Mouse (Mus musculus) G1E (cell line): ENCODE data around the gene Tm4sf20. TPM values are rescaled to one million over a fixed set of nuclear protein-coding genes. Genes with fewer than 3 reads are reported as not detected.

ENCODE experiments used
- ATAC-seq: 2 replicates; pipeline ENCODE4 v1.8.0; 2016; ENCODE audit warnings: mild to moderate bottlenecking; ENCODE audit not compliant: insufficient number of reproducible peaks, poor library complexity, low FRiP score, severe bottlenecking; ENCODE audit errors: extremely low read depth
- DNase-seq: peaks from one replicate; pipeline ENCODE4 v3.0.0; 2012; ENCODE audit warnings: low spot score
- H3K27me3 ChIP-seq: 2 replicates; pipeline ENCODE4 v1.6.1; 2012; ENCODE audit warnings: mild to moderate bottlenecking, low read length, inconsistent platforms; ENCODE audit not compliant: insufficient read depth
- H3K36me3 ChIP-seq: replicated peaks from 2 replicates; pipeline ENCODE3; 2012; ENCODE audit warnings: mild to moderate bottlenecking, inconsistent platforms
- H3K4me1 ChIP-seq: 2 replicates; pipeline ENCODE4 v1.6.1; 2012; ENCODE audit warnings: low read depth, low read length, inconsistent platforms, mixed read lengths; ENCODE audit not compliant: insufficient read depth
- H3K4me3 ChIP-seq: 2 replicates; pipeline ENCODE4 v1.5.1; 2012; ENCODE audit warnings: low read depth, mild to moderate bottlenecking, inconsistent platforms, low read length, moderate library complexity, mixed read lengths
- H3K9me3 ChIP-seq: replicated peaks from 2 replicates; pipeline ENCODE4 v1.6.1; 2012; ENCODE audit warnings: inconsistent platforms
- CTCF ChIP-seq: IDR thresholded peaks from 2 replicates; pipeline ENCODE4 v1.5.1; 2012; ENCODE audit warnings: low read depth, low read length, inconsistent platforms, mixed read lengths
- GATA1 ChIP-seq: IDR thresholded peaks from 2 replicates; pipeline ENCODE4 v1.6.1; 2012; ENCODE audit warnings: borderline replicate concordance, low read length, inconsistent platforms, mixed read lengths
- GATA2 ChIP-seq: IDR thresholded peaks from 2 replicates; pipeline ENCODE4 v1.6.1; 2012; ENCODE audit warnings: low read depth, low read length, inconsistent platforms, borderline replicate concordance
- POLR2AphosphoS5 ChIP-seq: IDR thresholded peaks from 2 replicates; pipeline ENCODE4 v1.6.1; 2012; ENCODE audit warnings: low read depth, low read length, inconsistent platforms; ENCODE audit not compliant: insufficient replicate concordance
- TAL1 ChIP-seq: conservative IDR thresholded peaks from 2 replicates; pipeline ENCODE4 v1.6.1; 2012; ENCODE audit warnings: low read depth, low read length, inconsistent platforms, mixed read lengths
- polyA plus RNA-seq: library from polyadenylated mRNA; stranded (reverse); fragments of >175 nt; gene quantifications from 2 replicates; pipeline ENCODE4 v1.2.3, GENCODE M21; 2012
- total RNA-seq, 2 experiments: library from RNA; stranded (forward) in 1 of 2; stranded (reverse) in 1 of 2; fragments of 200-1000 nt in 1 of 2; fragments of >200 nt in 1 of 2; fragmentation: Nextera tagmentation in 1 of 2; gene quantifications; 2 replicates each; pipeline ENCODE4 v1.2.3; 2014 to 2017

The Tm4sf20 gene
- total and polyA plus RNA-seq, 3 experiments: not detected

DNA sequence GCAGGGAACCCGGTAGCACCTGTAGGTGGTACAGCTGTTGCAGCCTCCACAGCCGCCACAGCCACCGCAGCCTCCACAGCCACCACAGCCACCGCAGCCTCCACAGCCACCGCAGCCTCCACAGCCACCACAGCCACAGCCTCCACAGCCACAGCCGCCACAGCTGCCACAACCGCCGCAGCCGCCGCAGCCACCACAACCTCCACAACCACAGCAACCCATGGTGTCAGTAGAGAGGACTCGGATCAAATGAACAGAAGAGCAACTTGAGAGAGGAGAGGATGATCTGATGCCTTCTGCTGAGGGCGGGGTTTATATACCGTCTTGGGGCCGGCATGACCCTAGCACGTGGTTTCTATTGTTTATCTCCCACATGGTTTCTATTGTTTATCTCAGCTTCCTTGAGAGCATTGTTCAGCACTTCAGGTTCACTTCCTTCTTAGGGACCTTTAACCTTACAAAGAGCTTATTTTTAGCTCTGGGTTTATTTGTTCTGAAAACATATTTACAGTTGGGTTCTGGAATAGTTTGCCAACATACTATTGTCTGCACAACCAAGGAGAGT lies 2.8 kb upstream of the Tm4sf20 start, which contains the start of gene Gm47791:
Gm47791 (minus strand) TSS at position 222 of the 565 bp plus-strand sequence.
- peaks cover 10% of the 10 kb centered on the region; the same call in 1 of the 2 replicates for H3K27me3 ChIP-seq
- ATAC-seq (no peak), DNase-seq (no peak)
- H3K9me3 ChIP-seq: no peaks in the 10 kb centered on the region
- peaks cover 4% of the 10 kb centered on the region; the same call in 1 of the 2 replicates for H3K4me1 ChIP-seq
- no peak within 1 kb of the TSS for H3K4me3 ChIP-seq
- TF ChIP-seq GATA2: no peak
- no peak for TF ChIP-seq TAL1
- TF ChIP-seq GATA1: no peak
- TF ChIP-seq POLR2AphosphoS5: no peak
- no peak for TF ChIP-seq CTCF
- no peaks in the 10 kb centered on the region for H3K36me3 ChIP-seq

DNA sequence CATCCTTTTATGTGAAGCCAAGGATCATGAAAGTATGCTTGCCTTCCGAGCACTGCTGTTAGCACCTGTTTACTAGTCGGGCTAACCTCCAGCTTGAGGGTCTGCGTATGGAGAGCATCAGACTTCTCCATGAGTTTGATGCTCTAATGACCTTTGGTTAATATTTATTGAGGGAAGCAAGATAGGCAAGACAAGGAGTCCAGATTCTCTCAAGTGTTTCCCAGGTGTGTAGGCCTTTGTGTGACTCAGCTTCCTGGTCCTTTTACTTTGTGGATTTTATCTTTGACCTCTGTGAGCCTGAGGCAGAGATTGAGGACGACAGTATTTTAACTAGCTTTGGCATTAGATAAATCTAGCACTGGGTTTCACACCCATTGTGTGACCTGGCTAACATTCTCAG lies 1.6 kb downstream of the Tm4sf20 start:
- H3K4me1 ChIP-seq: peaks cover 4% of the 10 kb centered on the region; the same call in 1 of the 2 replicates
- TF ChIP-seq GATA1 (no peak), TAL1 (no peak), POLR2AphosphoS5 (no peak), CTCF (no peak), GATA2 (no peak)
- DNase-seq (no peak), ATAC-seq (no peak)
- peaks cover 12% of the 10 kb centered on the region for H3K36me3 ChIP-seq
- H3K9me3 ChIP-seq: no peaks in the 10 kb centered on the region
- H3K4me3 ChIP-seq: no peak overlapping the region
- H3K27me3 ChIP-seq: no peaks in the 10 kb centered on the region

DNA sequence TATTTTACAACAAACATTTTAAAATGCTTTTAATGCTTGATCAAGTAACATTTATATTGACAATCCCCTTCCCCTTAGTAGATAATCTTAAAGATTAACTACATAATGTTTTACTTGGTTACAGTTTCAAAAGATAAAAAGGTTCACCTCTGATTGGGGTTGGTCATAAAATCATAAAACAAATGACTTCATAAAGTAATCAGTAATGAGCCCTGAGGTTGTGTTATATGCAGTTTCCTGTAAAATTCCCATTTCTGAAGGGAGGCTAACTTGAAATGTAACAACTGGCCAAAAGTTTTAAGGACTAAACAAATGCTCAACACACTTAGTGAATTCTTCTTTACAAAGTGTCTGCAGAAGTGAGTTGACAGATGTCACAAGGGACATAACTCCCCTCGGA lies 2.0 kb downstream of the Tm4sf20 start:
- no peak for DNase-seq
- ATAC-seq: no peak
- Histone ChIP-seq H3K4me1 (peaks cover 4% of the 10 kb centered on the region; the same call in 1 of the 2 replicates), H3K27me3 (no peaks in the 10 kb centered on the region), H3K9me3 (no peaks in the 10 kb centered on the region), H3K36me3 (peaks cover 15% of the 10 kb centered on the region), H3K4me3 (no peak overlapping the region)
- TF ChIP-seq CTCF (no peak), GATA2 (no peak), GATA1 (no peak), TAL1 (no peak), POLR2AphosphoS5 (no peak)

DNA sequence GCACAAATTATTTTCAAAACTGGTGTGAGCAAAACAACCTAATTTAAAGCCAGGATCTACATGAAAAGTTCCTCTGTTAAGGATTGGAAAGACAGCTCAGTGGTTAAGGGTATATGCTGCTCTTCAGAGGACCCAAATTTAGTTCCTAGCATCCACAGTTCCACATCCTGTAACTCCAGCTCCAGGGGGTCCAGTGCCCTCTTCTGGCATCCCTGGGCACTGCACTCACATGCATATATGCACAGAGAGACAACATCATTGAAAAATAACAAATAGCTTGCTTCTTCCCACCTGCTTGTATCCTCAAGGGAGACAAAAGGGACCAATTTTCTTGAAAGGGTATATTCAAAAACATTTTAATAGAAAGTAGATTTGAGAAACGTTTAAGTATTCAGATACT lies 6.0 kb downstream of the Tm4sf20 start:
- ATAC-seq (no peak), DNase-seq (no peak)
- H3K4me3 ChIP-seq: no peak overlapping the region
- no peaks in the 10 kb centered on the region for H3K27me3 ChIP-seq
- no peak for TF ChIP-seq GATA1
- no peak for TF ChIP-seq TAL1
- peak; percentile 55; the same call in 1 of the 2 replicates for TF ChIP-seq CTCF
- TF ChIP-seq POLR2AphosphoS5: no peak
- H3K9me3 ChIP-seq: no peaks in the 10 kb centered on the region
- peaks cover 45% of the 10 kb centered on the region for H3K36me3 ChIP-seq
- no peaks in the 10 kb centered on the region for H3K4me1 ChIP-seq

DNA sequence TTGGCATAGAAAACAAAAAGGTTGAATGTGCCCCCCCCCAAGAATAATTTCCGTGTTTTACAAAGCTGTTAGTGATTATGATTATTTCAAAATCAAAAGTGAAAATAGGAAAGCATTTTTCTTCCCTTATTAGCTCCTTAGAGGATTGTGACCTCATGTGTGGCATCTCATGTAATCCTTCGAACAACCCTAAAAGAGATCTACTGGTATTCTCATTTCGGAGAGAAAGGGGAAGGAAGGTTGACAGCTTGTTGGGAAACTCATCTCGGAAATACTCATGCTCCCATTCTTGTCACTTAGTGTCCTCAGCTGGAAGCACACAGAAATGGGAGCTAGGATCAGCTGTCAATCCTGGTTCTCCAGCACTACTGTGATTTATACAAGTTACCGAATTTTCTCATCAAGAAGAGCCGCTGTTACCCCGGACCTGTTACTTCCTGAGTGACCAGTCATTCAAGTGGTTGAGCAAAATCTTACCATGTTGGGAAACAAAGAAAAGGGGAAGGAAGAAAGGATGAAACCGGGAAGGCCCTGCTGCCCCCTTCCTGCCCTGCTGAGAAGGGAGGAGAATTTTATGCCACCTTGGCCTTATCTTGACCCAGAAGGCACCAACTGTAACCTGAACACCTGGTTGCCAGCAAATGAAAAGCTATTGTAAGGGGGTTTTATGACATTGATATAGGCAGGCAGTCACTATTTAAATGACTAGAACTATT lies 6.6 kb downstream of the Tm4sf20 start:
- Histone ChIP-seq H3K9me3 (no peaks in the 10 kb centered on the region), H3K36me3 (peaks cover 52% of the 10 kb centered on the region), H3K27me3 (no peaks in the 10 kb centered on the region), H3K4me1 (no peaks in the 10 kb centered on the region), H3K4me3 (no peak overlapping the region)
- DNase-seq (no peak), ATAC-seq (no peak)
- TF ChIP-seq GATA1: no peak
- no peak for TF ChIP-seq CTCF
- TF ChIP-seq TAL1: no peak
- no peak for TF ChIP-seq POLR2AphosphoS5
- TF ChIP-seq GATA2: no peak

DNA sequence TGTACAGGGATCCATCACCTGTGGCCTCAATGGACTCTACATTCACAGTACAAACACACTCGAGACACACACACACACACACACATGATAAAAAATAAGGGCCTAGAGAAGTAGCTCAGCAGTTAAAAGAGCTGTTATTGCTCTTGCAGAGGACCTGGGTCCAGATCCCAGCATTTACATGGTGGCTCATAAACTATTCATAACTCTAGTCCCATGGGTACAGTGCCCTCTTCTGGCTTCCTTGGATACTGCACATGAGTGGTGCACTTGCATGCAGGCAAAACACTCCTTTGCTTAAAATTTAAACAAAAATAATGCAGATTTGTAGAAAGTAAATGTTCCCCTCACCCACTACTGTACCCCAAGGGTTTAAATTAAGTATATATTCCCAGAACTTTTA lies 8.7 kb downstream of the Tm4sf20 start:
- no peak for DNase-seq

More for the DNA sequence above, 8.7 kb downstream of the Tm4sf20 start:
- Histone ChIP-seq H3K4me1 (peaks cover 2% of the 10 kb centered on the region; the same call in 1 of the 2 replicates), H3K4me3 (no peak overlapping the region), H3K9me3 (no peaks in the 10 kb centered on the region), H3K27me3 (no peaks in the 10 kb centered on the region), H3K36me3 (peaks cover 70% of the 10 kb centered on the region)
- ATAC-seq: peak; percentile 30; the same call in 1 of the 2 replicates
- TF ChIP-seq GATA2 (no peak), GATA1 (no peak), POLR2AphosphoS5 (no peak), TAL1 (no peak), CTCF (peak; percentile 67; the same call in 1 of the 2 replicates)
